Mouse (Mus musculus): ENCODE results near the gene Chst13. TPM values are rescaled to one million over a fixed set of nuclear protein-coding genes. Genes with fewer than 3 reads are reported as not detected.

The Chst13 gene
- total RNA-seq, 1 experiment from 2014 or later: 2.4 TPM

DNA sequence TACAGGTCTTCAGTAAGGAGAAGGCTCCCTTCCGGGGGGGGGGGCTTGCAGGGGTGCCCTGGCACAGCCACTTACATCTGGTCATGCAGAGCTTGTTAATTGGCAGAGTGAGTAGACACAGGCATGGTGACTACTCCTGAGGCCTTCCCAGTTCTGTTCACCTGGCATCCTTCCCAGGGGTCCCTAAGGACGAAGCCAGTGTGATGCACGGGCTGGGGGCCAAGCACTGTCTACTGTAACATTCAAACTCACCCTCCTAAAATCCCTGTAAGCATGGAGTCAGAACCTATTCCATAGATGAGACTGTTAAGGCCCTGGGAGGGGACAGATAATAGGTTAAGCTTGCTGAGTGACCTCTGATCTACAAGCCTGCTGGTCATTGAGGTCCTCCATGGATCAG, 959 bp downstream of the Chst13 start:
- ATAC-seq (ENCODE audit: extremely low read depth, insufficient number of reproducible peaks, low FRiP score, poor library complexity, severe bottlenecking): no peak

GRCm38 (mm10) chr6:90321811-90322210, 3.2 kb downstream of the Chst13 start:
- no peak for ATAC-seq (ENCODE audit: extremely low read depth, insufficient number of reproducible peaks, low FRiP score, poor library complexity, severe bottlenecking)

- ATAC-seq (ENCODE audit: extremely low read depth, insufficient number of reproducible peaks, low FRiP score, poor library complexity, severe bottlenecking): peak; percentile 40
Measured at GRCm38 (mm10) chr6:90320429-90320828, 4.6 kb downstream of the Chst13 start.

GRCm38 (mm10) chr6:90319475-90320191, 5.4 kb downstream of the Chst13 start:
- ATAC-seq (ENCODE audit: extremely low read depth, insufficient number of reproducible peaks, low FRiP score, poor library complexity, severe bottlenecking): no peak

GRCm38 (mm10) chr6:90319019-90319418, 6.0 kb downstream of the Chst13 start:
- ATAC-seq (ENCODE audit: extremely low read depth, insufficient number of reproducible peaks, low FRiP score, poor library complexity, severe bottlenecking): no peak

GRCm38 (mm10) chr6:90317510-90318258, 7.3 kb downstream of the Chst13 start:
- no peak for ATAC-seq (ENCODE audit: extremely low read depth, insufficient number of reproducible peaks, low FRiP score, poor library complexity, severe bottlenecking)

GRCm38 (mm10) chr6:90315961-90316360, 9.0 kb downstream of the Chst13 start:
- no peak for ATAC-seq (ENCODE audit: extremely low read depth, insufficient number of reproducible peaks, low FRiP score, poor library complexity, severe bottlenecking)

DNA sequence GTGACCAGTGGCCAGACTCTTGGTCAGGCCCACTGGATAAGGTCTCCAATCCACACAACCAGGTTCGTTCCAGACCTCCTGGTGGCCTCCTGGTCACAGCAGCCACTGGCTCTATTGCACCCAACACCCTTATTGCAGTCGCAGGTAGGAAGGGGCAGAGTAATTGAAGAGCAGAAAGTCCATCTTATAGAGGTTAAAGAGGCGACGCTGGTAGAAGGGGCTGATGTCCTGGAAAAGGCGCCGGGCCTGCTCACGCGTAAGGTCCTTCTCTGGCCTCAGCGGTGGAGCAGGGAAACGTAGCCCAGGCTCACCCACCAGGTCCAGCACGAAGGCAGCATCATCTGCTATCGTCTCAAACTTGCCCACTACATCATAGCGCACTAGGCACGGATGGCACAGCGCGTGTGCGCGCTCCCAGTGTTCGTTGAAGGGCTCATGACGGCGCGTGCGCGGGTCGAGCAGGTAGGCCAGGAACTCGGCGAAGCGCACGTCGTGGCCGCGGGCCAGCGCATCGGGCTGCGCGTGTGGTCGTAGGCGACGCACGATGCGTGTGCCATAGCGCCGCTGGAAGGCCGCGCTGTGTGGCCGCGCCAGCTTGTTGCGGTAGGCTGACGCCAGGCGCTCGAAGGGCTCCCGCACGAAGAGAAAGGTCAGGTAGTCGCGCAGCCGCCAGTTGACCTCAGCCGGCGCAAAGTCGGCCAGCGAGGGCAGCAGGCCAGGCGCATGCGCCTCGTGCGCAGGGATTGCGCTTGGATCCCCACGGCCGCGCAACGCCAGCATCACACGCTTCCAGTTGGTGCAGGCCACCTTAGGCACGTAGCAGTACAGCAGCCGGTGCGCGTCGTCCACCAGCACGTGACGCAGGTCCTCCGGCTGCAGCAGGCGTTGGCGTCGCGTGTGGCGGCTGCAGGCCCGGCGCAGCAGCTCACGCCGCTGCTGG, 15.9 kb downstream of the Chst13 start:
- no peak for ATAC-seq (ENCODE audit: extremely low read depth, insufficient number of reproducible peaks, low FRiP score, poor library complexity, severe bottlenecking)

DNA sequence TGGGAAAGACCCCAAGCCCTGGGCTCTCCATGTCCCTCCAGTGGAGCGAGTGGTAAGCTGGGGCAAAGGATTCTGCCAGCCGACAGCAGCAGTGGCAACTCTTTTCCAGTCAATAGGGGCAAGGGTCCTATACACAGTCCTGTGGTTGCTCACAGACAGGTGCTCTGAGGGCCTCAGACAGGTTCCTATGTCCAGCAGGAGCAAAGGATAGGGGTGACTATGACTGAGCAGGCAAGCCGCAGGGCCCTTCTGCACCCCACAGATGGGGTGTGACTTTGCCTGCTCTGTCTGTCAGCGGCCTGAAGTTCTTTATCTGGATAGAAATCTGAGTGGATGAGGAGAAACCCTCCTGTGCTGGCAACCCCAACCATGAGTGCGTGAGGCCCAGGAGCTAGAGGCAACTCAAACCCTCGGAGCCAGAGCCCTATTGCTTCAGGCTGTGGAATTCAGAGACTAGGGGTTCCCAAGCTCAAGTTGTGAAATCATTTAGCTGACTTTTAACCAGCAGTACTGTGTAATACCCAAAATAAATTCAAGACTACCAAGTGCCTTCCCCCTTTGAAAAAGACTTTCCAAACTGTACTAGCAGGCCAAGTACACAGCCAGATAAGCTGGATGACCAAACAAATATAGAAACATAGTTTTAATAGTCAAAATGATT, 18.5 kb downstream of the Chst13 start:
- no peak for ATAC-seq (ENCODE audit: extremely low read depth, insufficient number of reproducible peaks, low FRiP score, poor library complexity, severe bottlenecking)

GRCm38 (mm10) chr6:90300919-90301318, 24.1 kb downstream of the Chst13 start, which contains the start of gene BC048671:
TSS of gene BC048671 (plus strand) at chr6:90301219.
- ATAC-seq (ENCODE audit: extremely low read depth, insufficient number of reproducible peaks, low FRiP score, poor library complexity, severe bottlenecking): no peak

- no peak for ATAC-seq (ENCODE audit: extremely low read depth, insufficient number of reproducible peaks, low FRiP score, poor library complexity, severe bottlenecking)
Measured at GRCm38 (mm10) chr6:90288265-90288664, 36.7 kb downstream of the Chst13 start.

Other genes with a start within 250 kb of the Chst13 start
- not detected in 2 replicates for gene Vmn1r49, start 246.7 kb downstream of the Chst13 start, total RNA-seq (2017)
- not detected in 2 replicates for gene Vmn1r50, start 223.8 kb downstream of the Chst13 start, total RNA-seq (2017)
- gene Vmn1r51, start 202.6 kb downstream of the Chst13 start, total RNA-seq (2017): not detected in 2 replicates
- gene Vmn1r52, start 150.4 kb downstream of the Chst13 start, total RNA-seq (2017): not detected in 2 replicates
- not detected in 2 replicates for gene V1ra8, start 122.4 kb downstream of the Chst13 start, total RNA-seq (2017)
- gene Vmn1r53, start 100.7 kb downstream of the Chst13 start, total RNA-seq (2017): not detected in 2 replicates
- not detected in 2 replicates for gene Vmn1r54, start 78.9 kb downstream of the Chst13 start, total RNA-seq (2017)
- not detected in 2 replicates for gene BC048671, start 24.0 kb downstream of the Chst13 start, total RNA-seq (2017)
- gene Uroc1, start 8.1 kb upstream of the Chst13 start, total RNA-seq (2017): not detected in 2 replicates
- gene Zxdc, start 44.3 kb upstream of the Chst13 start, total RNA-seq (2017): 27.0 and 29.1 TPM in 2 replicates
- 0.23 TPM in 1 of 2 replicates, not detected in the other for gene Cfap100, start 103.6 kb upstream of the Chst13 start, total RNA-seq (2017)
- gene Klf15, start 137.4 kb upstream of the Chst13 start, total RNA-seq (2017): not detected in 2 replicates
- gene Aldh1l1, start 161.2 kb upstream of the Chst13 start, total RNA-seq (2017): not detected in 2 replicates

Measured in neutrophil, adult 5-6 weeks (primary cell).